Mouse (Mus musculus) liver, embryonic 14.5 days (tissue): Measurements from ENCODE around the gene Rgl2.

ENCODE experiments used
- CTCF ChIP-seq: IDR thresholded peaks from 2 replicates; pipeline ENCODE4 v1.5.1; 2016; ENCODE audit warnings: antibody characterized with exemption, low read depth, control low read depth
- EP300 ChIP-seq: IDR thresholded peaks from 2 replicates; pipeline ENCODE4 v1.6.1; 2016; ENCODE audit warnings: antibody characterized with exemption, low read depth

DNA sequence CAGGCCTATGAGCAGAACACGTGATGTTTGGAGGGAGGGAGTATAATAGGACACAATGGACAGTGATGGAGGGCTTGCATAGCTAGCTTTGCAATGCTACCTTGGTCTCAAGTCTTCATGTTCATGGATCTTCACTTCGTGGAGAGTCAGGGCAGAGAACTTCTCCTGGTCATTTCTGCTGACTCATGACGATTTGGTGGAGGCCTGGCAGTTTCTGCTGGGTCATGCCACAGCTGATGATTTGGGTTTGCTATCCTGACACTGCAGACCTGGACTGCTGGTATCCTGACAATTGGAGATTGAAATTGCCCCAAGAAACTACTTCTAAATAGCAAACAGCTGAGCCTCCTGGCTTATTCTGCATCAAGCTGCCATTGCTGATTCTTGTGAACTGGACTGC lies 44.2 kb downstream of the Rgl2 start:
- TF ChIP-seq CTCF (no peak), EP300 (0 out of 2 replicates have a peak, but pooled peaks have one; percentile 35)
